Mouse (Mus musculus): ENCODE measurements around the gene Olfr31. TPM values are rescaled to one million over a fixed set of nuclear protein-coding genes. Genes with fewer than 3 reads are reported as not detected.

The Olfr31 gene
- not detected in 2 replicates for polyA plus RNA-seq (2014; fragmentation: Nextera tagmentation; extraction: Ambion mirVana)

DNA sequence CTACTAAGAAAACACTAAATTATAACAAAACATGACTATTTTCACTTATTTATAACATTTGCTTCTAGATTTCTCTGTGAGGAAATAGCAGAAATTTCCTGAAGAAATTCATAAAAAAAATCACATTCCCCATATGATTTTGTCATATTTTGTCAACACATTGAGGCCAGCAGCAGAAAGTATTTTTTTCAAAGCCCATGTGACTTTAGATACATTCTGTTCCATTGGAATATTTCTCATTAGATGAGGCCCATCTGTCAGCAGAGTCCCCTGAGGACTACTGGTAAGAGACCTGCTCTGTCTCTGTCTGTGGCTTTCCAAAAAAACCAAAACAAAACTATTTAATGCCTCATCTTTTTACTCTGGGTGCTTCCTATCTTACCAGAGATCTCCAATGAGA lies at the start of gene Olfr31:
Gene Olfr31 (plus strand): TSS at position 301 of the 400 bp plus-strand sequence.
- ATAC-seq (replicated peaks; ENCODE audit: low FRiP score), result no peak
- no peaks in the 10 kb centered on the region for H3K27me3 ChIP-seq (replicated peaks; ENCODE audit: control insufficient read depth, insufficient read depth, low read length)
- no peaks in the 10 kb centered on the region for H3K9me3 ChIP-seq (ENCODE audit: control insufficient read depth, low read length)
- no peak within 1 kb of the TSS for H3K4me3 ChIP-seq (ENCODE audit: low read depth, low read length)
- no peak within 1 kb of the TSS for H3K27ac ChIP-seq (ENCODE audit: low read depth, low read length)
- H3K36me3 ChIP-seq (ENCODE audit: control insufficient read depth, insufficient read depth, low read length), result no peaks in the 10 kb centered on the region
- no peak within 1 kb of the TSS for H3K9ac ChIP-seq (ENCODE audit: low read depth, low read length)
- H3K4me1 ChIP-seq (replicated peaks; ENCODE audit: control insufficient read depth, insufficient read depth, low read length), result no peaks in the 10 kb centered on the region
- no peak for DNase-seq (ENCODE audit: low spot score)
- no peak within 1 kb of the TSS for H3K4me2 ChIP-seq

DNA sequence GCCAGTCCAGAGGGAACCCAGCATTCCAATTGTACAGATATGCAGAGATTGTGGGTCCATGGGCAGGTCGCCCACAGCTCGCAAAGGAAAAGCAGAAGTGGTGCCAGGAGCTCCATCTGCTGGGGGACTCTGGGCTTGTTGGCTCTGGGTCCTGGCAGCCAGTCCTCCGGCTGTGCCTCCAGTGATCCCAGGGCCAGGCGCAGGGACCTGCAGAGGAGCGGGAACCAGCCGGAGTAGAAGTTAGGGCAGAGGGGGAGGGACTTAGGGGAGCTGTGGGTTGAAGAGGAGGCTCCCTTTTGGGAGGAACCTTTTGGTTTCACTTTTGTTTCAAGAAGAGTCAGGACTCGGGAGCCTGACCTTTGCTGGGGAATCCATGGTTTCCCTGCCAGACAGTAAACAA lies 28.2 kb upstream of the Olfr31 start:
- ATAC-seq (replicated peaks; ENCODE audit: low FRiP score), result no peak
- Histone ChIP-seq H3K4me1 (replicated peaks; ENCODE audit: control insufficient read depth, insufficient read depth, low read length) (no peaks in the 10 kb centered on the region), H3K36me3 (ENCODE audit: control insufficient read depth, insufficient read depth, low read length) (no peaks in the 10 kb centered on the region), H3K27ac (ENCODE audit: low read depth, low read length) (no peak overlapping the region), H3K27me3 (replicated peaks; ENCODE audit: control insufficient read depth, insufficient read depth, low read length) (no peaks in the 10 kb centered on the region), H3K4me2 (no peak overlapping the region), H3K9ac (ENCODE audit: low read depth, low read length) (no peak overlapping the region), H3K4me3 (ENCODE audit: low read depth, low read length) (no peak overlapping the region), H3K9me3 (ENCODE audit: control insufficient read depth, low read length) (peaks cover 3% of the 10 kb centered on the region; the same call in 1 of the 2 replicates)
- 52% methylated on average over 7 of the region's 7 CpGs for WGBS
- no peak for DNase-seq (ENCODE audit: low spot score)

DNA sequence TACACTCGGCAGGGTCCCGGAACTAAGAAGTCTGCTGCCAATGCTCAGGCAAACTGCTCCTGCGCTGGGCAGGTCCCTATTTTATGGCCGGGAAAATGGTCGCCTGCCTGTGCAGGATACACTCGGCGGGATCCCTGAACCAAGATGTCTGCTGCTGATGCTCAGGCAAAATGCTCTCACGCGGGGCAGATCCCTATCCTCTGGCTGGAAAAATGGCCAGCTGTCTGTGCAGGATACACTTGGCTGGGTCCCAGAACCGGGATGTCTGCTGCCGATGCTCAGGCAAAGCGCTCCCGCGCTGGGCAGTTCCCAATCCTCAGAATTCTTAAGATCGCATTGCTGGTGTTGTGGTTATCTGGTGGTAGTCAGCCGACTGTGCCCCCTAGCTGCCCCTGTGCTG lies 13.7 kb upstream of the Olfr31 start:
- Histone ChIP-seq H3K9me3 (ENCODE audit: control insufficient read depth, low read length) (no peaks in the 10 kb centered on the region), H3K27me3 (replicated peaks; ENCODE audit: control insufficient read depth, insufficient read depth, low read length) (no peaks in the 10 kb centered on the region), H3K4me2 (no peak overlapping the region), H3K4me1 (replicated peaks; ENCODE audit: control insufficient read depth, insufficient read depth, low read length) (no peaks in the 10 kb centered on the region), H3K27ac (ENCODE audit: low read depth, low read length) (no peak overlapping the region), H3K4me3 (ENCODE audit: low read depth, low read length) (no peak overlapping the region), H3K36me3 (ENCODE audit: control insufficient read depth, insufficient read depth, low read length) (no peaks in the 10 kb centered on the region), H3K9ac (ENCODE audit: low read depth, low read length) (no peak overlapping the region)
- DNase-seq (ENCODE audit: low spot score), result no peak
- WGBS, result 38% methylated on average over 16 of the region's 16 CpGs
- no peak for ATAC-seq (replicated peaks; ENCODE audit: low FRiP score)

DNA sequence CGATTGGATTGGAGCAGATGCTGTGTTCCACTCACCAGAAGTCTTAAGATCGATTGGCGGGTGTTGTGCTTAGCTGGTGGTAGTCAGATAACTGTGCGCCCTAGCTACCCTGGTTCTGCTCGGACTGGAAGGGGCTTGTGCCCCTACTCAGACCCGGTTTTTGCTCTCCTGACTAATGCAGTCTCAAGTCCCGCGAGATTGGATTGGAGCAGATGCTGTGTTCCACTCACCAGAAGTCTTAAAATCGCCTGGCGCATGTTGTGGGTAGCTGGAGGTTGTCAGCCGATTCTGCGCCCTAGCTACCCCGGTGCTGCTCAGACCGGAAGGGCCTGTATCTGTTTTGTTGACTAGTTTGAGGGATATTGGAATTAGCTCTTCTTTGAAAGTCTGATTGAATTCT lies 13.2 kb upstream of the Olfr31 start:
- H3K4me3 ChIP-seq (ENCODE audit: low read depth, low read length), result no peak overlapping the region
- H3K4me1 ChIP-seq (replicated peaks; ENCODE audit: control insufficient read depth, insufficient read depth, low read length), result no peaks in the 10 kb centered on the region
- H3K27ac ChIP-seq (ENCODE audit: low read depth, low read length), result no peak overlapping the region
- ATAC-seq (replicated peaks; ENCODE audit: low FRiP score) (no peak), DNase-seq (ENCODE audit: low spot score) (no peak)
- H3K36me3 ChIP-seq (ENCODE audit: control insufficient read depth, insufficient read depth, low read length), result no peaks in the 10 kb centered on the region
- no peaks in the 10 kb centered on the region for H3K9me3 ChIP-seq (ENCODE audit: control insufficient read depth, low read length)
- no peak overlapping the region for H3K4me2 ChIP-seq
- 48% methylated on average over 14 of the region's 14 CpGs for WGBS
- no peaks in the 10 kb centered on the region for H3K27me3 ChIP-seq (replicated peaks; ENCODE audit: control insufficient read depth, insufficient read depth, low read length)
- no peak overlapping the region for H3K9ac ChIP-seq (ENCODE audit: low read depth, low read length)

DNA sequence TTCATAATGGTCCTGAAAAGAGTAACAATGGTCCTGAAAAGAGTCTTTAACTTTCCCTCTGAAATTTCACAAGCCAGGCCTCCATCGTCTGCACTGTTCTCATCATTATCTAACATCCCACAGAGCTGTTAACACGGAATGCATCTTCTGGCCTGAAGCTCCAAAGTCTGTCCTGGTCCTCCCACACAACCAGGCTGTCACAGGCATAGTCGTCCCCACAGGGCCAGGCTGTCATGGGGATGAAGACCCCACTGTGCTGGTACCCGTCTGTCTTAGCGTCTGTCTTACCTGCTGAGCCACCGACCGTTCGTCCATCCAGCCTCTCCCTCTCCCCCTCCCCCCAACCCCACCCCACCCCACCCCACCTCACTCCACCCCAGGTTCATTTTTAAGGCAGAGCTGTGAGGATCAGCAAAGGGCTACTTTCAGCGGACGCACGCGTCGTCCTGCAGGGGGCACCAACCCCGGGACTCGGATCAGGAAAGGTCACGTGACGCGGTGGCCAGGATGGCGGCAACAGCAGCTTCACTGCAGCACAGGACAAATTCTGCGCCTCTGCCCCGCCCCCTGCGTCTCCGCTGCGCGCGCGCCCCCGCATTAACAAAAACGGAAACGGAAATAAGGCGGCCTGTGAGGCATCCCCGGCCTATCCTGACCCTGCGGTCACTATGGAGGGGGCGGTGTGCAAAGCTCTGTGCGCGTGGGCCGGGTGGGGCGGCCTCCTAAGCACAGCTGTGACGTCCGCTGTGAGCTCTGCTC lies 22.7 kb downstream of the Olfr31 start:
- Histone ChIP-seq H3K36me3 (ENCODE audit: control insufficient read depth, insufficient read depth, low read length) (peaks cover 4% of the 10 kb centered on the region), H3K4me1 (replicated peaks; ENCODE audit: control insufficient read depth, insufficient read depth, low read length) (no peaks in the 10 kb centered on the region), H3K4me3 (ENCODE audit: low read depth, low read length) (peak overlapping the region; percentile 73), H3K4me2 (peak overlapping the region; percentile 88), H3K27me3 (replicated peaks; ENCODE audit: control insufficient read depth, insufficient read depth, low read length) (no peaks in the 10 kb centered on the region), H3K27ac (ENCODE audit: low read depth, low read length) (peak overlapping the region; percentile 74), H3K9me3 (ENCODE audit: control insufficient read depth, low read length) (peaks cover 30% of the 10 kb centered on the region; the same call in 1 of the 2 replicates), H3K9ac (ENCODE audit: low read depth, low read length) (peak overlapping the region; percentile 62)
- DNase-seq (ENCODE audit: low spot score) (peak; percentile 85), ATAC-seq (replicated peaks; ENCODE audit: low FRiP score) (peak; percentile 80)
- 8% methylated on average over 40 of the region's 40 CpGs for WGBS

DNA sequence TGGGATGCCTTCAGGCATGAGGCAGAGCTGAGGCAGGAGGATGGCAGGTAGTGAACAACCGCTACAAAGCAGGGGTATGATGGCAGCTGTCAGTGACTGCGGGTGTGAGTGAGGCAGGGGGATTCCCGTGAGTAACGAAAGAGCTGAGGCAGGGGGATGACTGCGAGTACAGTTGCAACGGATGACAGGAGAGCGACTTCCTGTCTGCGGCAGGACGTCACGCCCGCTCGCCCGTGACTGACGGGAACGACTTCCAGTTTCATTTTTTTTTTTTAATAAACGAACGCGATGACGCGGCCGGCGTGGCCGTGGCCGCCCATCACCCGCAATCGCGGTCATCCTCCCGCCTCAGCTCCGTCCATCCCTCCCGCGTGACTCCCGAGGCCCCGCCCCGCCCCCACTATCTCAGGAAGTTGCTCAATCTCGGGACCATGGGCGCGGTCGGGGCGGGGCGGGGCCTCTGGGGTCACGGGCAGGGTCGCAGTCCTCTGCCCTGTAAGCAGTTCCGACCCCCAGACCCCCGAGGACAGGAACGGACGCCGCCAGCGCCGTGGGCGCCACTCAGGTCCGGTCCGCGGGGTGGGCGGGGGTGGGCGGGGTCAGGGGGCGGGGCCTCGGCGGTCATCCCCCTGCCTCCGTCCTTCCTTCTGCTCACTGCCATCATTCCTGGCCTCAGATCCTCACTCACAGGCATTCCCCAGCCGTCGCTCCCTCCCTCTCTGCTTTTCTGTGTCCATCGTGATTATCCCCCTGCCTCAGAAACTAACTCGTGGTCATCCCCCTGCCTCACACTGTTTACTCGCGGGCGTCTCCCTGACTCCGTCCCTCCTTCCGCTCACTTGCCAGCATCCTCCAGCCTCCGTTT lies 23.6 kb downstream of the Olfr31 start, which contains the start of gene Il3ra:
Gene Il3ra (plus strand): TSS at position 328 of the 865 bp plus-strand sequence.
- Histone ChIP-seq H3K4me1 (replicated peaks; ENCODE audit: control insufficient read depth, insufficient read depth, low read length) (no peaks in the 10 kb centered on the region), H3K27me3 (replicated peaks; ENCODE audit: control insufficient read depth, insufficient read depth, low read length) (no peaks in the 10 kb centered on the region), H3K4me2 (peak within 1 kb of the TSS; percentile 88), H3K9me3 (ENCODE audit: control insufficient read depth, low read length) (peaks cover 39% of the 10 kb centered on the region), H3K36me3 (ENCODE audit: control insufficient read depth, insufficient read depth, low read length) (peaks cover 4% of the 10 kb centered on the region), H3K9ac (ENCODE audit: low read depth, low read length) (peak within 1 kb of the TSS; percentile 62), H3K27ac (ENCODE audit: low read depth, low read length) (peak within 1 kb of the TSS; percentile 74), H3K4me3 (ENCODE audit: low read depth, low read length) (peak within 1 kb of the TSS; percentile 73)
- peak; percentile 70 for DNase-seq (ENCODE audit: low spot score)
- peak; percentile 41 for ATAC-seq (replicated peaks; ENCODE audit: low FRiP score)
- WGBS, result 2% methylated on average over 57 of the region's 69 CpGs

DNA sequence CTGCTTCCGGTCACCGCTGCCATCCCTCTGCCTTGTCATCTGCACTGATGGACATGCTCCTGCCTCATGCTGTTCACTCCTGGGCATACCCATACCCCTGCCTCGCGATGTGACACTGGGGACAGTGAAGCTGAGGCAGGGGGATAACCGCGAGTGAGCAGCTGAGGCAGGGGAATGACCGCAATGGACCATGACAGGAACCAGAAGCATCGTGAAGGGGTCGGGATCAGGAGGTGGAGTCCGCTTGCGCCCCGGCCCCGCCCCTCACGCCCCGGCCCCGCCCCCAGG lies 24.1 kb downstream of the Olfr31 start:
- H3K9ac ChIP-seq (ENCODE audit: low read depth, low read length), result no peak overlapping the region
- ATAC-seq (replicated peaks; ENCODE audit: low FRiP score), result peak; percentile 15; the same call in 1 of the 2 replicates

DNA sequence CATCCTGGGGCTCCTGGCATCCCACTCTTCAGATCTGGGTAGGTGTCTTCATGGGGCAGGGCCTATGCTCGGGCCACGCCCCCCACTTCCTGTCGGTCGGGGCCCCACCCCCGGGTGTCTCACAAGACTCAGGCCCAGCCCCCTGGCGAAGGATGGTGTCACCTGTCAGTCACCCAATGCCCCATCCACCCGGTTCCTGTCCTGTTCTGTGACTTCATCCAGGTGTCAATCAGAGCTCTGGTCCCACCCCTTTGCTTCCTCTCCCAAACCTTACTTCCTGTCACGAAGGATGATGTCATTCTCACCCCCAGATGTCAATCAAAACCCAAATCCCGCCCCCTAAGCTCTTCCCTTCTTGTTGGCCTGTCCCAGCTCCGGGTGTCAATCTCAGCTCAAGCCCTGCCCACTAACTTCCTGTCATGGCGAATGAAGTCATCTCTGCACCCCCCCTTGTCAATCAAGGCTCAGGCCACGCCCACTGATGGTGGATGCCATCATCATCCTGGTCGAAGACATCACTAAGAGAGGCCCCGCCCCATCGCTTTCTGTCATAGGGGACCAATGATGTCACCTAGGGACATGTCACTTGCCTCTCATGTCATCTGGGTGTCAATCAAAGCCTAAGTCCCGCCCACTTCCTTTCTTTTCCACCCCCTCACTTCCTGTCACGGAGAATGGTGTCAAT lies 24.7 kb downstream of the Olfr31 start:
- Histone ChIP-seq H3K27ac (ENCODE audit: low read depth, low read length) (no peak overlapping the region), H3K4me2 (peak overlapping the region; percentile 88; the same call in 1 of the 2 replicates), H3K4me1 (replicated peaks; ENCODE audit: control insufficient read depth, insufficient read depth, low read length) (no peaks in the 10 kb centered on the region), H3K36me3 (ENCODE audit: control insufficient read depth, insufficient read depth, low read length) (peaks cover 4% of the 10 kb centered on the region), H3K9me3 (ENCODE audit: control insufficient read depth, low read length) (peaks cover 46% of the 10 kb centered on the region), H3K4me3 (ENCODE audit: low read depth, low read length) (peak overlapping the region; percentile 73; the same call in 1 of the 2 replicates), H3K27me3 (replicated peaks; ENCODE audit: control insufficient read depth, insufficient read depth, low read length) (no peaks in the 10 kb centered on the region), H3K9ac (ENCODE audit: low read depth, low read length) (no peak overlapping the region)
- DNase-seq (ENCODE audit: low spot score) (peak; percentile 44), ATAC-seq (replicated peaks; ENCODE audit: low FRiP score) (no peak)
- 79% methylated on average over 16 of the region's 17 CpGs for WGBS

More for the DNA sequence above, 24.1 kb downstream of the Olfr31 start:
- peaks cover 44% of the 10 kb centered on the region for H3K9me3 ChIP-seq (ENCODE audit: control insufficient read depth, low read length)
- H3K4me3 ChIP-seq (ENCODE audit: low read depth, low read length), result peak overlapping the region; percentile 73
- WGBS, result 27% methylated on average over 15 of the region's 16 CpGs
- H3K27me3 ChIP-seq (replicated peaks; ENCODE audit: control insufficient read depth, insufficient read depth, low read length), result no peaks in the 10 kb centered on the region
- DNase-seq (ENCODE audit: low spot score), result no peak
- peak overlapping the region; percentile 88 for H3K4me2 ChIP-seq
- no peak overlapping the region for H3K27ac ChIP-seq (ENCODE audit: low read depth, low read length)
- H3K4me1 ChIP-seq (replicated peaks; ENCODE audit: control insufficient read depth, insufficient read depth, low read length), result no peaks in the 10 kb centered on the region
- H3K36me3 ChIP-seq (ENCODE audit: control insufficient read depth, insufficient read depth, low read length), result peaks cover 4% of the 10 kb centered on the region

All from liver, embryonic 11.5 days (tissue).